Mouse (Mus musculus) midbrain, postnatal 0 days (tissue): ENCODE measurements at regions not wholly inside any gene's neighbourhood (a gene's known extent, or its start where the extent isn't known, plus 50 kb on each side); places are given as distances from the start of the nearest gene placed in this dataset.
A peak's percentile ranks its signal among the peaks of the same experiment; 100 is the strongest.

Experiments
- ATAC-seq: fragments of 200-750 bp; cut with Nextera tagmentation; 2 replicates; pipeline ENCODE4 v1.8.0; 2017; ENCODE audit warnings: moderate number of reproducible peaks, mild to moderate bottlenecking, moderate TSS enrichment, moderate library complexity; ENCODE audit not compliant: low FRiP score
- DNase-seq: peaks from one replicate; pipeline ENCODE4 v3.0.0-alpha.2; 2015; ENCODE audit warnings: low spot score
- H3K27ac ChIP-seq: fragments of 300-500 bp; sonication (generic); 2 replicates; pipeline ENCODE4 v1.5.1; 2014; ENCODE audit warnings: low read depth, mild to moderate bottlenecking, low read length, mixed read lengths
- H3K27me3 ChIP-seq: fragments of 300-500 bp; sonication (generic); 2 replicates; pipeline ENCODE4 v1.6.1; 2014; ENCODE audit warnings: low read length, control low read depth, mixed read lengths; ENCODE audit not compliant: insufficient read depth
- H3K36me3 ChIP-seq: fragments of 300-500 bp; sonication (generic); 2 replicates; pipeline ENCODE4 v1.6.1; 2014; ENCODE audit warnings: low read length, control low read depth, mixed read lengths; ENCODE audit not compliant: insufficient read depth
- H3K4me1 ChIP-seq: fragments of 300-500 bp; sonication (generic); 2 replicates; pipeline ENCODE4 v1.6.1; 2014; ENCODE audit warnings: mild to moderate bottlenecking, control low read depth, antibody characterized with exemption, low read length, mixed read lengths; ENCODE audit not compliant: insufficient read depth
- H3K4me2 ChIP-seq: fragments of 300-500 bp; sonication (generic); 2 replicates; pipeline ENCODE4 v1.6.1; 2014; ENCODE audit warnings: low read depth, mild to moderate bottlenecking, low read length, mixed read lengths; ENCODE audit not compliant: poor library complexity, severe bottlenecking
- H3K4me3 ChIP-seq: fragments of 300-500 bp; sonication (generic); 2 replicates; pipeline ENCODE4 v1.5.1; 2014; ENCODE audit warnings: low read depth, mild to moderate bottlenecking, low read length, moderate library complexity
- H3K9ac ChIP-seq: fragments of 300-500 bp; sonication (generic); replicated peaks from 2 replicates; pipeline ENCODE4 v1.6.1; 2014; ENCODE audit warnings: mild to moderate bottlenecking, low read length, moderate library complexity, mixed read lengths; ENCODE audit not compliant: poor library complexity, severe bottlenecking
- H3K9me3 ChIP-seq: fragments of 300-500 bp; sonication (generic); 2 replicates; pipeline ENCODE4 v1.6.1; 2016; ENCODE audit warnings: low read length, control low read depth
- CTCF ChIP-seq: IDR thresholded peaks from 2 replicates; pipeline ENCODE4 v1.5.1; 2016; ENCODE audit warnings: antibody characterized with exemption, mild to moderate bottlenecking
- WGBS: fragments of 180-500 bp; shearing (Covaris S2); extraction: QIAGEN DNeasy Blood & Tissue Kit; methylation state at CpG from one replicate; pipeline ENCODE4 v1.1.7; 2014; 5-methylcytosine and 5-hydroxymethylcytosine counted together

GRCm38 (mm10) chr1:186497333-186497732 lies 208.5 kb downstream of the Tgfb2 start:
- no peak for ATAC-seq

GRCm38 (mm10) chr1:186494411-186494783 lies 211.4 kb downstream of the Tgfb2 start:
- no peaks in the 10 kb centered on the region for H3K36me3 ChIP-seq
- TF ChIP-seq CTCF = no peak
- H3K27me3 ChIP-seq = no peaks in the 10 kb centered on the region
- no peak for DNase-seq
- no peak overlapping the region for H3K27ac ChIP-seq
- no peak for ATAC-seq
- no peaks in the 10 kb centered on the region for H3K4me1 ChIP-seq
- no peak overlapping the region for H3K4me2 ChIP-seq
- no peak overlapping the region for H3K9ac ChIP-seq
- no peak overlapping the region for H3K4me3 ChIP-seq
- no peaks in the 10 kb centered on the region for H3K9me3 ChIP-seq
- 86% methylated on average over 5 of the region's 5 CpGs for WGBS

More at GRCm38 (mm10) chr1:186497333-186497732, 208.5 kb downstream of the Tgfb2 start:
- H3K36me3 ChIP-seq = no peaks in the 10 kb centered on the region
- no peak overlapping the region for H3K4me2 ChIP-seq
- H3K4me3 ChIP-seq = no peak overlapping the region
- no peak overlapping the region for H3K27ac ChIP-seq
- no peaks in the 10 kb centered on the region for H3K9me3 ChIP-seq
- no peak for TF ChIP-seq CTCF
- H3K4me1 ChIP-seq = no peaks in the 10 kb centered on the region
- 92% methylated on average over 2 of the region's 2 CpGs for WGBS
- no peaks in the 10 kb centered on the region for H3K27me3 ChIP-seq
- no peak for DNase-seq
- H3K9ac ChIP-seq = no peak overlapping the region

- no peaks in the 10 kb centered on the region for H3K9me3 ChIP-seq
- H3K4me1 ChIP-seq = no peaks in the 10 kb centered on the region
- H3K27me3 ChIP-seq = no peaks in the 10 kb centered on the region
- H3K9ac ChIP-seq = no peak overlapping the region
- H3K4me3 ChIP-seq = no peak overlapping the region
- ATAC-seq (no peak), DNase-seq (no peak)
- no peak overlapping the region for H3K4me2 ChIP-seq
- no peak overlapping the region for H3K27ac ChIP-seq
- TF ChIP-seq CTCF = no peak
- no peaks in the 10 kb centered on the region for H3K36me3 ChIP-seq
- WGBS = 75% methylated on average over 14 of the region's 14 CpGs
Observed at GRCm38 (mm10) chr1:186493664-186494410, 212.0 kb downstream of the Tgfb2 start.

- 81% methylated on average over 8 of the region's 8 CpGs for WGBS
- Histone ChIP-seq H3K27me3 (no peaks in the 10 kb centered on the region), H3K27ac (no peak overlapping the region), H3K4me3 (no peak overlapping the region), H3K4me2 (no peak overlapping the region), H3K9me3 (no peaks in the 10 kb centered on the region), H3K4me1 (no peaks in the 10 kb centered on the region), H3K36me3 (no peaks in the 10 kb centered on the region), H3K9ac (no peak overlapping the region)
- DNase-seq = peak; percentile 43
- no peak for TF ChIP-seq CTCF
- ATAC-seq = no peak
Observed at GRCm38 (mm10) chr1:186482177-186482576, 223.6 kb downstream of the Tgfb2 start.

GRCm38 (mm10) chr1:186480019-186480418 lies 225.8 kb downstream of the Tgfb2 start:
- H3K4me3 ChIP-seq = no peak overlapping the region
- no peak overlapping the region for H3K27ac ChIP-seq
- no peak overlapping the region for H3K4me2 ChIP-seq
- no peaks in the 10 kb centered on the region for H3K4me1 ChIP-seq
- ATAC-seq (no peak), DNase-seq (no peak)
- 83% methylated on average over 1 of the region's 1 CpGs for WGBS
- H3K9ac ChIP-seq = no peak overlapping the region
- H3K27me3 ChIP-seq = no peaks in the 10 kb centered on the region
- no peaks in the 10 kb centered on the region for H3K9me3 ChIP-seq
- H3K36me3 ChIP-seq = no peaks in the 10 kb centered on the region
- TF ChIP-seq CTCF = no peak

- no peak overlapping the region for H3K4me2 ChIP-seq
- DNase-seq (no peak), ATAC-seq (no peak)
- no peaks in the 10 kb centered on the region for H3K36me3 ChIP-seq
- no peak for TF ChIP-seq CTCF
- no peaks in the 10 kb centered on the region for H3K27me3 ChIP-seq
- H3K9ac ChIP-seq = no peak overlapping the region
- H3K4me1 ChIP-seq = no peaks in the 10 kb centered on the region
- 81% methylated on average over 8 of the region's 8 CpGs for WGBS
- H3K9me3 ChIP-seq = no peaks in the 10 kb centered on the region
- H3K4me3 ChIP-seq = no peak overlapping the region
- H3K27ac ChIP-seq = no peak overlapping the region
Observed at GRCm38 (mm10) chr1:186478428-186479238, 227.2 kb downstream of the Tgfb2 start.
